Mouse (Mus musculus) spleen, adult 2 months (tissue): ENCODE results near the gene Tmem116. TPM values are rescaled to one million over a fixed set of nuclear protein-coding genes. Genes with fewer than 3 reads are reported as not detected.

Source experiments
- DNase-seq, 2 experiments: peaks; one replicate each; pipeline versions ENCODE4 v3.0.0 to v3.0.0-alpha.2; 2012 to 2021; ENCODE audit warnings: low spot score in 2 of 2, low read depth in 1 of 2
- H3K27ac ChIP-seq: fragments of 200-500 bp; 2 replicates; pipeline ENCODE4 v1.5.1; 2012; ENCODE audit warnings: low read length, inconsistent platforms; ENCODE audit not compliant: insufficient read depth
- H3K27me3 ChIP-seq: fragments of 200-500 bp; 2 replicates; pipeline ENCODE4 v1.6.1; 2012; ENCODE audit warnings: mild to moderate bottlenecking, moderate library complexity, low read length, inconsistent platforms; ENCODE audit not compliant: control insufficient read depth, insufficient read depth
- H3K36me3 ChIP-seq: fragments of 200-500 bp; 2 replicates; pipeline ENCODE4 v1.6.1; 2012; ENCODE audit warnings: mild to moderate bottlenecking, low read length, inconsistent platforms; ENCODE audit not compliant: control insufficient read depth, insufficient read depth
- H3K4me1 ChIP-seq: fragments of 200-500 bp; 2 replicates; pipeline ENCODE4 v1.6.1; 2011; ENCODE audit warnings: inconsistent platforms; ENCODE audit not compliant: control insufficient read depth, insufficient read depth, insufficient read length
- H3K4me3 ChIP-seq: fragments of 200-500 bp; 2 replicates; pipeline ENCODE4 v1.5.1; 2011; ENCODE audit warnings: mild to moderate bottlenecking, inconsistent platforms; ENCODE audit not compliant: insufficient read depth, insufficient read length; ENCODE audit errors: extremely low read depth
- CTCF ChIP-seq: fragments of 200-500 bp; IDR thresholded peaks from 2 replicates; pipeline ENCODE4 v1.5.1; 2011; ENCODE audit warnings: mild to moderate bottlenecking, inconsistent platforms; ENCODE audit not compliant: insufficient read depth, insufficient read length, insufficient replicate concordance; ENCODE audit errors: extremely low read depth
- POLR2A ChIP-seq: fragments of 200-500 bp; IDR thresholded peaks from 2 replicates; pipeline ENCODE4 v1.6.1; 2011; ENCODE audit warnings: low read depth, low read length, inconsistent platforms
- WGBS: fragments of 180-500 bp; shearing (Covaris S2); methylation state at CpG from one replicate; pipeline ENCODE4 v1.1.7; 2018; 5-methylcytosine and 5-hydroxymethylcytosine counted together
- polyA plus RNA-seq: library from polyadenylated mRNA; depleted of rRNA; stranded (reverse); fragments of >200 nt; gene quantifications from 2 replicates; pipeline ENCODE4 v1.2.3, GENCODE M21; 2012; rRNA removed

Gene Tmem116
- 1.3 and 2.3 TPM in 2 replicates for polyA plus RNA-seq

GRCm38 (mm10) chr5:121451644-121452025, at the start of gene Tmem116:
TSS of gene Tmem116 (plus strand) at chr5:121451893.
- 0% methylated on average over 17 of the region's 17 CpGs for WGBS
- Histone ChIP-seq H3K36me3 (peaks cover 11% of the 10 kb centered on the region), H3K27ac (peak within 1 kb of the TSS; percentile 95), H3K4me1 (peaks cover 5% of the 10 kb centered on the region; the same call in 1 of the 2 replicates), H3K27me3 (no peaks in the 10 kb centered on the region), H3K4me3 (peak within 1 kb of the TSS; percentile 90)
- no peak for TF ChIP-seq POLR2A
- no peak for TF ChIP-seq CTCF
- peak in 1 of 2 experiments; percentile 20 for DNase-seq

- H3K4me1 ChIP-seq: no peaks in the 10 kb centered on the region
- no peaks in the 10 kb centered on the region for H3K27me3 ChIP-seq
- no peak overlapping the region for H3K27ac ChIP-seq
- no peak for DNase-seq
- TF ChIP-seq POLR2A (no peak), CTCF (no peak)
- WGBS: 94% methylated on average over 8 of the region's 8 CpGs
- peaks cover 22% of the 10 kb centered on the region for H3K36me3 ChIP-seq
- no peak overlapping the region for H3K4me3 ChIP-seq
Observed at GRCm38 (mm10) chr5:121407856-121408255, 43.8 kb upstream of the Tmem116 start.

GRCm38 (mm10) chr5:121410975-121411374, 40.7 kb upstream of the Tmem116 start:
- TF ChIP-seq POLR2A (no peak), CTCF (no peak)
- H3K27ac ChIP-seq: no peak overlapping the region
- H3K4me3 ChIP-seq: no peak overlapping the region
- peaks cover 44% of the 10 kb centered on the region for H3K36me3 ChIP-seq
- no peaks in the 10 kb centered on the region for H3K4me1 ChIP-seq
- H3K27me3 ChIP-seq: no peaks in the 10 kb centered on the region
- no peak for DNase-seq
- 94% methylated on average over 4 of the region's 4 CpGs for WGBS

- DNase-seq: no peak
- WGBS: 97% methylated on average over 9 of the region's 9 CpGs
- Histone ChIP-seq H3K36me3 (peaks cover 54% of the 10 kb centered on the region), H3K4me1 (no peaks in the 10 kb centered on the region), H3K4me3 (no peak overlapping the region), H3K27me3 (no peaks in the 10 kb centered on the region), H3K27ac (no peak overlapping the region)
- TF ChIP-seq POLR2A: no peak
- TF ChIP-seq CTCF: no peak
Observed at GRCm38 (mm10) chr5:121420721-121421120, 31.0 kb upstream of the Tmem116 start.

GRCm38 (mm10) chr5:121422787-121423186, 28.9 kb upstream of the Tmem116 start:
- no peak overlapping the region for H3K27ac ChIP-seq
- H3K4me1 ChIP-seq: no peaks in the 10 kb centered on the region
- no peaks in the 10 kb centered on the region for H3K27me3 ChIP-seq
- no peak for TF ChIP-seq CTCF
- no peak for TF ChIP-seq POLR2A
- no peak overlapping the region for H3K4me3 ChIP-seq
- H3K36me3 ChIP-seq: peaks cover 55% of the 10 kb centered on the region
- no peak for DNase-seq
- 89% methylated on average over 6 of the region's 6 CpGs for WGBS

GRCm38 (mm10) chr5:121423297-121423696, 28.4 kb upstream of the Tmem116 start:
- WGBS: 94% methylated on average over 10 of the region's 10 CpGs

GRCm38 (mm10) chr5:121428954-121429353, 22.7 kb upstream of the Tmem116 start:
- Histone ChIP-seq H3K27me3 (no peaks in the 10 kb centered on the region), H3K4me3 (no peak overlapping the region), H3K36me3 (peaks cover 67% of the 10 kb centered on the region), H3K27ac (no peak overlapping the region), H3K4me1 (no peaks in the 10 kb centered on the region)
- no peak for DNase-seq
- no peak for TF ChIP-seq POLR2A
- no peak for TF ChIP-seq CTCF
- WGBS: 92% methylated on average over 3 of the region's 3 CpGs

More at GRCm38 (mm10) chr5:121423297-121423696, 28.4 kb upstream of the Tmem116 start:
- Histone ChIP-seq H3K4me3 (no peak overlapping the region), H3K27me3 (no peaks in the 10 kb centered on the region), H3K4me1 (no peaks in the 10 kb centered on the region), H3K27ac (no peak overlapping the region), H3K36me3 (peaks cover 56% of the 10 kb centered on the region)
- DNase-seq: no peak
- no peak for TF ChIP-seq CTCF
